Mouse (Mus musculus): ENCODE results near the gene Med28.

GRCm38 (mm10) chr5:45510071-45510470 lies 10.0 kb upstream of the Med28 start:
- no peak for TF ChIP-seq CTCF (IDR thresholded peaks at IDR 0.05 in 2 of 3, conservative IDR thresholded peaks at IDR 0.05 in 1 of 3; ENCODE audit: control insufficient read depth in 1 of 3, insufficient read depth in 1 of 3, low read depth in 2 of 3, low read length in 3 of 3, poor library complexity in 1 of 3, severe bottlenecking in 1 of 3)
- no peak for TF ChIP-seq RCOR1 (IDR thresholded peaks at IDR 0.05; ENCODE audit: low read depth, low read length)
- no peak for TF ChIP-seq POLR2A (IDR thresholded peaks at IDR 0.05; ENCODE audit: control insufficient read depth in 1 of 2, insufficient read depth in 1 of 2, low read depth in 1 of 2, low read length in 2 of 2, poor library complexity in 1 of 2)
- TF ChIP-seq MEF2A (IDR thresholded peaks at IDR 0.05; ENCODE audit: extremely low read depth, insufficient replicate concordance, low read depth, low read length, poor library complexity, severe bottlenecking): no peak
- no peak for TF ChIP-seq UBTF (IDR thresholded peaks at IDR 0.05; ENCODE audit: borderline replicate concordance, insufficient read depth, low read depth, low read length)
- no peak for TF ChIP-seq GATA1 (IDR thresholded peaks at IDR 0.05; ENCODE audit: low read depth, low read length)
- no peak for TF ChIP-seq TAL1 (IDR thresholded peaks at IDR 0.05; ENCODE audit: low read length)
- no peak for TF ChIP-seq MXI1 (IDR thresholded peaks at IDR 0.05; ENCODE audit: low read depth, low read length)
- no peak for TF ChIP-seq ZNF384 (IDR thresholded peaks at IDR 0.05; ENCODE audit: low read depth, low read length)
- no peak for TF ChIP-seq MAFK (IDR thresholded peaks at IDR 0.05; ENCODE audit: borderline replicate concordance, low read depth, low read length)
- TF ChIP-seq E2F4 (IDR thresholded peaks at IDR 0.05; ENCODE audit: borderline replicate concordance, low read depth, low read length): no peak
- no peak for TF ChIP-seq ETS1 (IDR thresholded peaks at IDR 0.05; ENCODE audit: low read depth, low read length)
